Mouse (Mus musculus): ENCODE data around the gene AI481877.

- TF ChIP-seq NELFE (IDR thresholded peaks at IDR 0.05; ENCODE audit: low read depth, low read length) (no peak), POLR2AphosphoS2 (IDR thresholded peaks at IDR 0.05; ENCODE audit: low read length) (no peak), TAL1 (IDR thresholded peaks at IDR 0.05; ENCODE audit: low read length) (no peak), POLR2AphosphoS5 (IDR thresholded peaks at IDR 0.05; ENCODE audit: borderline replicate concordance, low read depth, low read length) (no peak), JUND (IDR thresholded peaks at IDR 0.05; ENCODE audit: low read depth, low read length) (no peak), MYB (IDR thresholded peaks at IDR 0.05; ENCODE audit: low read depth, low read length) (no peak), CHD1 (IDR thresholded peaks at IDR 0.05; ENCODE audit: low read depth, low read length) (no peak), CTCF (IDR thresholded peaks at IDR 0.05 in 2 of 3, conservative IDR thresholded peaks at IDR 0.05 in 1 of 3; ENCODE audit: control insufficient read depth in 1 of 3, insufficient read depth in 1 of 3, low read depth in 2 of 3, low read length in 3 of 3, poor library complexity in 1 of 3, severe bottlenecking in 1 of 3) (no peak)
These were observed 28.6 kb upstream of the AI481877 start for GRCm38 (mm10) chr4:59167251-59167847.
